Mouse (Mus musculus) spleen, postnatal 4 days (tissue): ENCODE data around the gene Fggy.

ENCODE experiments used
- DNase-seq, 2 experiments: peaks; one replicate each; pipeline ENCODE4 v3.0.0; 2022; ENCODE audit warnings: low spot score in 2 of 2

The Fggy gene

GRCm38 (mm10) chr4:95778528-95778927, 221.2 kb downstream of the Fggy start:
- DNase-seq = no peak

- no peak for DNase-seq
These were observed 227.0 kb downstream of the Fggy start for GRCm38 (mm10) chr4:95784146-95784895.

DNA sequence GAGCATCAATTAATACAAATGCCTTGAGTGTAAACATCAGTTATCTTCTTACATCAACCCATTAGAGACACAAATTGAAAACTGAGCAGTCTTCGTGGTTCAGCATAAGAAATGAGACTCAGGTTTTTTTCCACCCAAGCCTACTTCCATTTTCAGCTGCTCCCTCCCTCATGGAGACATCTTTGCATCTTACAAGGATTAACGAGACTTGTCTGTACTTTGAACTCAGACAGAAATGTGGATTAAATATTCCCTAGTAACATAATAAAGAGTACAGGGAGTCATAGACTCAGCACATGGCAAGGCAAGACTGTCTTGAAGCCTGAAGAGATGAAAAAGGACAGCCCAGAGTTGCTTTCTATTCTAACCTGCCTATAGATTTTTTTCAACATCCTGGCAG, 230.3 kb downstream of the Fggy start:
- DNase-seq = no peak

DNA sequence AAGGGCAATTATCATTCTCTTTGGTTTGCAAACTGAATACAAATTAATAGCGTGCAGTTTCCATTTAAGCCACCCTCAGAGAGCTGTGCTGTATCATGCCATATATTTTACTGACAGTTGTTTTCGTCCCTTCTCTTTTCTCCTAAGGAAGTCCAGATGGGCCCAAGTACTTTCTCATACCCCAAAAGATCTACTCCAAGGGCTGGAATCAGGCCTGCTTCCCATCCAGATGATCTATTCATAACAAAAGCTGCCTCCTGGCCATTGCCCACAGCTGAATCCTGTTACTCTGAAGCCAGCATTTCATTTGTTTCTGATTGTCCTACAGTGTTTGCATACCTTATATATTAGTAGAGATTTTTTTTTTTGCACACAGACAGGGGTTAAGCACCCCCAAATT, 231.6 kb downstream of the Fggy start:
- no peak for DNase-seq

DNA sequence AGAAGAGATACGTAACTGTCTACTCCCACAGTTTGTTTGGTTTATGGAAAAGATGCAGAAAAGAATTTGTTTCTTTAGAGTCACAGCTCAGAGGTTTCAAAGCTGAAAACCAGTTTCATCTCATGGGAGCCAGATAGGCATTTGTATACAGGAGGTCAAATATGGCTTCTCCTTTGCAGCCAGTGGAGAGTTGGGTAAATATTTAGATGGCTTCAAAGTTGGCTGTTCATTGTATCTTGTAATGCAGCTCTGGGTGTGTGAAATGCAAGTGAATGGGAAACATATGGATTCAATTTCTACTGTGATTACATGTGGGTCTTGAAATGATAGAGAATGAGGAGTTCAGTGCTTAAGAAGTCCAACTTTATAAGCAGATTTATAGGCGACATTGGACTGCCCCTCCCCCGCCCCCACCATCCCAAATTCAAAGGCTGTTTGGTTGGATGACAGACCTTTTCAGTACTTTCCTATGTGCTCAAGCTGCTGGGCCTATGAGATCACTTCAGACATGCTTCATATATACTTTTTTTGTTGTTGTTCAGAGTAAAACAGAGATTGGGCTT, 234.7 kb downstream of the Fggy start:
- no peak for DNase-seq

- no peak for DNase-seq
These were observed 236.5 kb downstream of the Fggy start for GRCm38 (mm10) chr4:95793647-95794328.

GRCm38 (mm10) chr4:95794651-95795050, 237.3 kb downstream of the Fggy start:
- DNase-seq = no peak

- DNase-seq = no peak
These were observed 238.0 kb downstream of the Fggy start for GRCm38 (mm10) chr4:95795283-95795682.

GRCm38 (mm10) chr4:95819650-95820049, 262.3 kb downstream of the Fggy start:
- DNase-seq = no peak

DNA sequence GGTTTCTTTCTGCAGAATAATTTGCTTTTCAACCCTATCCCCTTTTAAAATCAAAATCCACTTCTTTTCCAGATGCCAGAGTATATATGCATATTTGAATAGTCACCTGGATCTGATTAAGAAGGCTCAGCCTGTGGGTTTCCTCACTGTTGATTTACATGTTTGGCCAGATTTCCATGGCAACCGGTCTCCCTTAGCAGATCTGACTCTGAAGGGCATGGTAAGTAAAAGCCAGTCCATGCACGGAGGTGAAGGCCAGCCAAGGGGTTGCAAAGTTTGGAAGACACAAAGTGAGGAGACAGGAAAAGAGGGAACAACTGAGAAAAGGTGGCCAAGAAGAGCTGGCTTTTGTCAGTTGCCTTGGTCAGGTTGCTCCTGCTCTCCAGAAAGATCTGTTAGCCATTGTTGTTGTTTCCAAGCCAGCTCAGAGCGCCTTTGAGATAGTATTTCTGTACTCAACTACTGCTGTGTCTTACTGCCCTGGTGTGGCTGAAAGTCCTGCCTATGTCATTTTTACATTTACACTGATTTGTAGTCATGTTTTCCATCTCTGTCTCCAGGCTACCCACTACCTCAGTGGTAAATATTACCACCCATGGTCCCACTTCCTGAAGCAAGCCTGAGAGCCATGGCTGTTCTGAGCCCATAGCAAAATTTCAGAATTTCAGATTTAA, 264.7 kb downstream of the Fggy start:
- DNase-seq = no peak

GRCm38 (mm10) chr4:95828164-95828563, 270.9 kb downstream of the Fggy start:
- DNase-seq = no peak

DNA sequence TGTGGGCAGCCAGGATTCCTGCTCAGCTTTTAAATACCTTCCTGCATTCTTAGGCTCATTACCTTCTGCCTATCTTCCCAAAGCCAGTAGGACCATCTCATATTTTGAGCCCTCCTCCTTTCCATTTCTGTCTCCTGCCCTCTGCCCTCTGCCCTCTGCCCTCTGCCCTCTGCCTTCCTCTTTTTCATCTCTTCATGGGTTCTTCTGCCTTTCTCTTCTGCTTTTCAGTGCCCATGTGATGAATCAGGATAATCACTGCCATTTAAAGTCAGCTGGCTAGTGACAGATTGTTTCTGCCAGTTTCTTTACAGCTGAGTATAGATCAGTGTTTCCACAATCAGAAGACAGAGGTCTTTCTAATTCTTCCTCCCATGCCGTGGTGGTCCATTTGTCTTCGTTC, 273.0 kb downstream of the Fggy start:
- no peak for DNase-seq

DNA sequence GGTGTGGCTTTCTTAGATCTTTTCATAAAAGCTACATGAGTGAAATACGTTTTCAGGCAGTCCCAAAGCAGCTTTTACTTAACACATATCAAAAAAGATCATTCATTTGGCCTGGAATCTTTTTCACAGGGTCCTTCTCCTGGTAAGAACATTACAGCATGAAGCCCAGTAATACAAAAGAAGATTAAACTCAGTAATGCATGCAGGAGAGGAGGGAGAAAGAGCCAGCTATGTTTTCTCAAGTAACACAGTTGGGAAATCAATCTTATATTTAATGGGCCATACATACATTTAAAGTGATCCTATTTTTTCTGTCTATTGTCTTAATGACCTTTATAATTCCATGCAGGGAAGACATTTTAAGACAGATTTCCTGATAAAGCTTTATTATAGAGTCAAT, 282.6 kb downstream of the Fggy start:
- no peak for DNase-seq

DNA sequence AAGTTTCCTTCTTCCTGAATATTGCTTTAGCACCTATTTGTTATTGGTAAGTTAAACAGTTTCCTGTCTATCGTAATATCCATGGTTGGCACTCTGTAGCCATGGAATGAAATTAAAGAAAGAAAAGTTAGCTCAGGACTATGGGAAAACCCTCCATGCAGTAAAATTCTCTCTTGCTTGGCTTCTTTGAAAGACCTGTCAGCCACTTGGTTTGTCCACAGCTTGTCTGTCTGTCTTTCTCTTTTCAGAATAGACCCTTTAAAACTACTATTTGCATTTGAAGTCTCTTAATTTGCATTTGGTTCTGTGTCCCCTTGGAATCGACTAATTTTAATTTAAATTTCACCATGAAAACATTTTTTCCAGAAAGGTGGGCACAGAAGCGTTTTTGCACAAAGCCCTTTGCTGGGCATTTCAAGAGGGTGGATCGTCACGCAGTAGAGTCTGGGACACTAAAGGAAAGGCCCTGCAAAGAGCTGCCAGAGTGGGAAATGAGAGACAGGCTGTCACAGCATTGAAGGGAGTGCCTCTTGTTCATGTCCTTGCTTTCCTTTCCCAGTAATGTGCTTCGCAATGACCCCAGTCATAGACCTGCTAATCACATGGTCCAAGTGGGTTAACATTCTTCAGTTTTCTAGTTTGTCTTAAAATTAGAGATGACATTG, 283.2 kb downstream of the Fggy start:
- DNase-seq = no peak

DNA sequence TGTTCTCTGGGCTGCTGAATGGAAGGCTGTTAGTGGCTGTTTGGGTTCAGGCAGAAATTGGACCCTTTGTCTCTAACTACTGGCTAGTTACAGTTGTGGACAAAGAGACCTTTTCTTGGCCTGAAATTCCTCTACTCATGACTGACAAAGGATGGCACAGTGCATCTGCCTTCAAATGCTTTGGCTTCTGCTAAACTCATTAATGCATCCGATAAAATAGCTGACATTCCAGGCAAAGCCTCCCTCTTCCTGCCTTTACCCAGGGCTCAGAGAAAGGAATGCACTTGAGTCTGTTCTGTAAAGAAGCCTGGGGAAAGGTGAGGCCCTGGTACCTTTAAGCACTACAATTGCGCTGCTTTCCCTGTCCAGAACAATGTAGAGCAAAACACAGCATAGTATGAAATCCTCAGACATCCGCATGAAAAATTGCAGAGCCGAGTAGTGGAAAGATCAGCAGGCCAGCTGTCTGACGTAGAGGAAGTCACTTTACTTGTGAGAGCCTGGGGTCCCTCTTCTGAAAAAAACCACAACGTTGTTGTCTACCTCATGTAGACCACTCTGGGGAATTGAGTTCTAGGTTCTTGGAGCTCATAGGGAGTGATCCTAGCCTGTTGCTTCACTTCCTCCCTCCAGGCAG, 288.8 kb downstream of the Fggy start:
- DNase-seq = no peak

GRCm38 (mm10) chr4:95847219-95847618, 289.9 kb downstream of the Fggy start:
- DNase-seq = no peak

DNA sequence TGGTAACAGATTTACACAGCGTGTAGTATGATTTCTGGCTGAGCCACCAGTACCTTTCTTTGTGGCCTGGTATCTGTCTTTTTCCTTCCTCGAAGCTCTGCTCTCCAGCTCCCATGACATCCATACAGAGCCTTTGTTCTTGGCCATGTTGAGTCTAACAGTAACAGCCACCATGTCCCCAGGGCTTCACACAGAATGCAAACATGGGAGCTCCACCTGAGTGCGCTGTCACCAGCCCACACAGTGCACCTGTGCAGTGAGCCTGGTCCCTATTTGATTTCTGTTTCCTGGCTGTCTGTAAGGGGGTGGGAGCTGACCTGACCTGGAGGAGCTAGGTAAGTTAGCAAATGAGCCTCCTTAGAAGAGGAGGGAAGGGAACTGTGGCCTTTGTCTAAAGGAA, 290.4 kb downstream of the Fggy start:
- no peak for DNase-seq

DNA sequence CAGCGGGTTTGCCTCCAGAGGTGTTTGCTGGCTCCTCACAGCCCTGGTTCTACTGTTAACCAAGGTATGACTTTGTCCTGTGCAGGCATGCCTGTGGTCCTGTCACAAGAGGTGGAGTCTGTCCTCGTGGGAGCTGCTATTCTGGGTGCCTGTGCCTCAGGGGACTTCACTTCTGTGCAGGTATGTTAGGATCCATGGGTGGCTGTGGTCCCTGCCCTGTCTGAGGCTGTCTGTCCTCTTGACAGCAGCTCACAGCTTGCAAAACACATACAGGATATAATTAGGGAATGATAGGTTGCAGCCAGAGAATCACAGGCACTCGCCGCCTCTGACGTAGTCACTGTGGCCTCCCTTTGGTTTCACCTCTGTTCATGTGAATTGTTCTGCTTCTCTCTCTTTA, 292.2 kb downstream of the Fggy start:
- DNase-seq = no peak

GRCm38 (mm10) chr4:95850044-95850739, 292.9 kb downstream of the Fggy start:
- no peak for DNase-seq

DNA sequence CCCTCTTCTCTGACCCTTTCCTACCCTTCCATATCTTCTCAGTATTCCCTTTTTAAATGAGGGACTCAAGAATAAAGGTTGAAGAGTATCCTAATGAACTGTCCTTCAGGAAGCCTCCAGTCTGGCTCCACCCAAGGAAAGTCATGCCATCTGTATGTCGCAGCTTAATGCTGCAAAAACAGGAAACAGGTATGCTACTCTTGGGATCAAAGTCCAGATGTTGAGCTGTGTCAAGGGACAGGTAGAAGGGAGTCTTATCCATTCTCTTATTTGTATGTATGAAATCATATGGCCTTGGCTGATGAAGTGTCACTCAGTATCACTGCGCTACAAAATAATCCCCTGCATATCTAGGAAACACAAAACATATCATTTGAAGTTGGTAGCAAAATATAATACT, 294.9 kb downstream of the Fggy start:
- no peak for DNase-seq

GRCm38 (mm10) chr4:95856008-95856407, 298.7 kb downstream of the Fggy start:
- DNase-seq = peak in 1 of 2 experiments; percentile 40
